Mouse (Mus musculus) liver, embryonic 16.5 days (tissue): Measurements from ENCODE around the gene C1ql4. TPM values are rescaled to one million over a fixed set of nuclear protein-coding genes. Genes with fewer than 3 reads are reported as not detected.

Experiments
- ATAC-seq: fragments of 200-750 bp; cut with Nextera tagmentation; 2 replicates; pipeline ENCODE4 v1.8.0; 2017; ENCODE audit warnings: low read depth, mild to moderate bottlenecking, moderate number of reproducible peaks, moderate library complexity
- H3K27ac ChIP-seq: fragments of 300-500 bp; sonication (generic); 2 replicates; pipeline ENCODE4 v1.5.1; 2014; ENCODE audit warnings: mild to moderate bottlenecking, low read length
- H3K27me3 ChIP-seq: fragments of 300-500 bp; sonication (generic); 2 replicates; pipeline ENCODE4 v1.6.1; 2014; ENCODE audit warnings: low read depth, low read length, mixed read lengths; ENCODE audit not compliant: control insufficient read depth, insufficient read depth
- H3K36me3 ChIP-seq: fragments of 300-500 bp; sonication (generic); 2 replicates; pipeline ENCODE4 v1.6.1; 2014; ENCODE audit warnings: mild to moderate bottlenecking; ENCODE audit not compliant: control insufficient read depth, insufficient read depth
- H3K4me1 ChIP-seq: fragments of 300-500 bp; sonication (generic); 2 replicates; pipeline ENCODE4 v1.6.1; 2014; ENCODE audit warnings: low read depth, low read length, mixed read lengths; ENCODE audit not compliant: control insufficient read depth
- H3K4me2 ChIP-seq: fragments of 300-500 bp; sonication (generic); 2 replicates; pipeline ENCODE4 v1.6.1; 2014; ENCODE audit warnings: low read depth, low read length, mixed read lengths
- H3K4me3 ChIP-seq: fragments of 300-500 bp; sonication (generic); 2 replicates; pipeline ENCODE4 v1.5.1; 2014; ENCODE audit warnings: low read depth, mild to moderate bottlenecking, low read length
- H3K9ac ChIP-seq: fragments of 300-500 bp; sonication (generic); 2 replicates; pipeline ENCODE4 v1.6.1; 2014; ENCODE audit warnings: low read depth, low read length
- H3K9me3 ChIP-seq: fragments of 300-500 bp; sonication (generic); replicated peaks from 2 replicates; pipeline ENCODE4 v1.6.1; 2016; ENCODE audit warnings: low read length; ENCODE audit not compliant: control insufficient read depth
- WGBS: fragments of 180-500 bp; shearing (Covaris S2); extraction: QIAGEN DNeasy Blood & Tissue Kit; methylation state at CpG from one replicate; pipeline ENCODE4 v1.1.7; 2014; ENCODE audit not compliant: insufficient replicate concordance; 5-methylcytosine and 5-hydroxymethylcytosine counted together
- polyA plus RNA-seq: library from polyadenylated mRNA; unstranded; fragments of >200 nt; fragmentation: Nextera tagmentation; extraction: Ambion mirVana; gene quantifications from 2 replicates; pipeline ENCODE4 v1.2.1, GENCODE M21; 2015

The C1ql4 gene
- polyA plus RNA-seq, 1 experiment from 2014 or later: not detected

- Histone ChIP-seq H3K4me1 (peaks cover 2% of the 10 kb centered on the region), H3K27me3 (peaks cover 3% of the 10 kb centered on the region), H3K4me2 (no peak overlapping the region), H3K27ac (no peak overlapping the region), H3K4me3 (no peak overlapping the region), H3K36me3 (no peaks in the 10 kb centered on the region), H3K9ac (no peak overlapping the region), H3K9me3 (no peaks in the 10 kb centered on the region)
- ATAC-seq: no peak
- WGBS: 8% methylated on average over 11 of the region's 11 CpGs
Observed at GRCm38 (mm10) chr15:99120814-99121213, 33.2 kb upstream of the C1ql4 start.

GRCm38 (mm10) chr15:99116539-99116938 lies 28.9 kb upstream of the C1ql4 start:
- no peak overlapping the region for H3K4me2 ChIP-seq
- H3K9ac ChIP-seq: no peak overlapping the region
- no peaks in the 10 kb centered on the region for H3K9me3 ChIP-seq
- ATAC-seq: peak; percentile 48
- WGBS: 29% methylated on average over 11 of the region's 11 CpGs
- H3K27ac ChIP-seq: no peak overlapping the region
- H3K27me3 ChIP-seq: no peaks in the 10 kb centered on the region
- H3K36me3 ChIP-seq: no peaks in the 10 kb centered on the region
- H3K4me1 ChIP-seq: no peaks in the 10 kb centered on the region; the same call in none of the 2 replicates
- H3K4me3 ChIP-seq: no peak overlapping the region

GRCm38 (mm10) chr15:99115065-99115423 lies 27.4 kb upstream of the C1ql4 start:
- H3K4me2 ChIP-seq: no peak overlapping the region
- no peak overlapping the region for H3K9ac ChIP-seq
- ATAC-seq: no peak
- 41% methylated on average over 7 of the region's 7 CpGs for WGBS
- H3K4me1 ChIP-seq: no peaks in the 10 kb centered on the region; the same call in none of the 2 replicates
- no peaks in the 10 kb centered on the region for H3K27me3 ChIP-seq
- no peak overlapping the region for H3K4me3 ChIP-seq
- no peak overlapping the region for H3K27ac ChIP-seq
- H3K36me3 ChIP-seq: no peaks in the 10 kb centered on the region
- H3K9me3 ChIP-seq: no peaks in the 10 kb centered on the region

- no peaks in the 10 kb centered on the region for H3K27me3 ChIP-seq
- no peak overlapping the region for H3K4me2 ChIP-seq
- WGBS: 40% methylated on average over 14 of the region's 14 CpGs
- no peaks in the 10 kb centered on the region for H3K36me3 ChIP-seq
- ATAC-seq: no peak
- no peak overlapping the region for H3K9ac ChIP-seq
- no peak overlapping the region for H3K4me3 ChIP-seq
- H3K4me1 ChIP-seq: no peaks in the 10 kb centered on the region; the same call in none of the 2 replicates
- no peaks in the 10 kb centered on the region for H3K9me3 ChIP-seq
- no peak overlapping the region for H3K27ac ChIP-seq
Observed at GRCm38 (mm10) chr15:99114312-99115064, 26.9 kb upstream of the C1ql4 start.

- Histone ChIP-seq H3K9ac (no peak overlapping the region), H3K4me2 (peak overlapping the region; percentile 49), H3K27me3 (no peaks in the 10 kb centered on the region), H3K9me3 (no peaks in the 10 kb centered on the region), H3K4me3 (no peak overlapping the region), H3K4me1 (no peaks in the 10 kb centered on the region; the same call in none of the 2 replicates), H3K27ac (no peak overlapping the region), H3K36me3 (no peaks in the 10 kb centered on the region)
- no peak for ATAC-seq
- WGBS: 5% methylated on average over 9 of the region's 9 CpGs
Observed at GRCm38 (mm10) chr15:99113396-99113975, 25.9 kb upstream of the C1ql4 start.

- no peaks in the 10 kb centered on the region for H3K36me3 ChIP-seq
- H3K4me3 ChIP-seq: no peak overlapping the region
- H3K9ac ChIP-seq: no peak overlapping the region
- ATAC-seq: no peak
- H3K9me3 ChIP-seq: no peaks in the 10 kb centered on the region
- H3K27me3 ChIP-seq: no peaks in the 10 kb centered on the region
- H3K4me2 ChIP-seq: peak overlapping the region; percentile 49; the same call in 1 of the 2 replicates
- H3K4me1 ChIP-seq: no peaks in the 10 kb centered on the region; the same call in none of the 2 replicates
- no peak overlapping the region for H3K27ac ChIP-seq
- 63% methylated on average over 11 of the region's 11 CpGs for WGBS
Observed at GRCm38 (mm10) chr15:99112843-99113395, 25.3 kb upstream of the C1ql4 start.

- H3K9me3 ChIP-seq: no peaks in the 10 kb centered on the region
- H3K4me2 ChIP-seq: no peak overlapping the region
- no peaks in the 10 kb centered on the region; the same call in none of the 2 replicates for H3K4me1 ChIP-seq
- H3K27ac ChIP-seq: no peak overlapping the region
- WGBS: 45% methylated on average over 4 of the region's 4 CpGs
- no peak for ATAC-seq
- no peaks in the 10 kb centered on the region for H3K27me3 ChIP-seq
- H3K9ac ChIP-seq: no peak overlapping the region
- H3K36me3 ChIP-seq: no peaks in the 10 kb centered on the region
- H3K4me3 ChIP-seq: no peak overlapping the region
Observed at GRCm38 (mm10) chr15:99111809-99112208, 24.2 kb upstream of the C1ql4 start.

GRCm38 (mm10) chr15:99111139-99111538 lies 23.5 kb upstream of the C1ql4 start:
- no peak overlapping the region for H3K4me2 ChIP-seq

GRCm38 (mm10) chr15:99107866-99108265 lies 20.2 kb upstream of the C1ql4 start:
- H3K4me1 ChIP-seq: no peaks in the 10 kb centered on the region
- H3K4me2 ChIP-seq: no peak overlapping the region
- no peak overlapping the region for H3K4me3 ChIP-seq
- no peak for ATAC-seq
- H3K9me3 ChIP-seq: no peaks in the 10 kb centered on the region
- WGBS: 64% methylated on average over 3 of the region's 3 CpGs
- H3K36me3 ChIP-seq: no peaks in the 10 kb centered on the region; the same call in 1 of the 2 replicates
- no peaks in the 10 kb centered on the region for H3K27me3 ChIP-seq
- H3K27ac ChIP-seq: no peak overlapping the region
- H3K9ac ChIP-seq: no peak overlapping the region

More at GRCm38 (mm10) chr15:99111139-99111538, 23.5 kb upstream of the C1ql4 start:
- H3K9ac ChIP-seq: no peak overlapping the region
- H3K4me1 ChIP-seq: no peaks in the 10 kb centered on the region; the same call in none of the 2 replicates
- no peaks in the 10 kb centered on the region for H3K36me3 ChIP-seq
- no peaks in the 10 kb centered on the region for H3K27me3 ChIP-seq
- 66% methylated on average over 3 of the region's 3 CpGs for WGBS
- no peak overlapping the region for H3K4me3 ChIP-seq
- no peaks in the 10 kb centered on the region for H3K9me3 ChIP-seq
- no peak for ATAC-seq
- no peak overlapping the region for H3K27ac ChIP-seq
